Mouse (Mus musculus): ENCODE data around the gene Idua. TPM values are rescaled to one million over a fixed set of nuclear protein-coding genes. Genes with fewer than 3 reads are reported as not detected.

The Idua gene
- polyA plus RNA-seq, 1 experiment from 2014 or later: 5.7 TPM

DNA sequence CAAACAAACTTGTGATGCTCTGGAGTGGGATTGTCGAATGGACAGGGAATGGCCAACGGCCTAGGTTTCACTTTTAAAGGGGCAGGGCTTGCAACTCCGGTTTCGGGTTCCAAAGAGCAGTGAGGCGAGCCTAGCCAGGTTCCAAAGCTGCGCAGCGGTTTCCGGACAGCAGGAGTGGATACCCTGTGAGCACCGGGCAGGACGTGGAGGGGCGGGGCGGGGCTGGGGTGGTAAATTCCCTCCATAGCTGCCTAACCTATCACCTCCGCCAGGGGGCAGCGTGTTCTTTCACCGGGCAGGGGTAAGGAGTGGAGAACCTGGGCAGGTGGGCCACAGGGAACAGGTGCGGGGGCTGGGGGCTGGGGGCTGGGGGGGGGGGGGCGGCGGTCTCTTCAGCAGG lies 32.1 kb downstream of the Idua start, which contains the start of gene Fgfrl1:
Gene Fgfrl1, plus strand, starts transcription at position 112 of the 400 bp plus-strand sequence.
- no peaks in the 10 kb centered on the region for H3K9me3 ChIP-seq (replicated peaks; ENCODE audit: control insufficient read depth, low read length)
- H3K9ac ChIP-seq (ENCODE audit: low read length): peak within 1 kb of the TSS; percentile 17
- ATAC-seq: no peak
- DNase-seq (ENCODE audit: low spot score): no peak
- H3K4me2 ChIP-seq (ENCODE audit: low read length): peak within 1 kb of the TSS; percentile 89
- WGBS: 6% methylated on average over 16 of the region's 18 CpGs
- H3K4me1 ChIP-seq (ENCODE audit: control insufficient read depth, insufficient read depth, low read length): peaks cover 5% of the 10 kb centered on the region; the same call in 1 of the 2 replicates
- H3K27ac ChIP-seq (ENCODE audit: low read depth, low read length): no peak within 1 kb of the TSS
- peak within 1 kb of the TSS; percentile 63; the same call in 1 of the 2 replicates for H3K4me3 ChIP-seq (ENCODE audit: low read depth, low read length)
- H3K27me3 ChIP-seq (replicated peaks; ENCODE audit: control insufficient read depth, insufficient read depth, low read length): peaks cover 4% of the 10 kb centered on the region
- H3K36me3 ChIP-seq (ENCODE audit: control insufficient read depth, insufficient read depth, low read length): no peaks in the 10 kb centered on the region

DNA sequence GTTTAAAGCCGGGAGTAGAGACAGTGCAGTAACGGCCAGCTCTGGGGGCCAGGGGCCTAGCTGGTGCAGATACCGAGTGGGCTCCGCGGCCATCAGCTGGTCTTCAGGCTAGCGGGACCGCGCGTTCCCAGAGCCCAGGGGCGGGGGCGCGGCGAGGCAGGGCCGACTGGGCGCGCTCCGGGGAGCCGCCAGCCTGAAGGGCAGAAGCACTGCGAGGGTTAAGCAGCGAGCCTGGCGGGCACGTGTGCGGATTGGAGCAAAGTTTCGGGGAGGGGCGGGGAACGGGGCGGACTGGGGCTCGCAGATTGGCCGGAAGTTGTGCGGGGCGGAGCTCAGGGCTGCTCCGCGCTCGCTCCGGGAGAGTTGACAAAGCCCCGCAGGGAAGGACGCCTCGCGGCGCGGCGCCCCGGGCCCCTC lies 33.7 kb downstream of the Idua start:
- 1% methylated on average over 38 of the region's 43 CpGs for WGBS
- Histone ChIP-seq H3K4me1 (ENCODE audit: control insufficient read depth, insufficient read depth, low read length) (peaks cover 5% of the 10 kb centered on the region; the same call in 1 of the 2 replicates), H3K36me3 (ENCODE audit: control insufficient read depth, insufficient read depth, low read length) (no peaks in the 10 kb centered on the region), H3K27ac (ENCODE audit: low read depth, low read length) (no peak overlapping the region), H3K4me2 (ENCODE audit: low read length) (peak overlapping the region; percentile 89), H3K9ac (ENCODE audit: low read length) (peak overlapping the region; percentile 64), H3K9me3 (replicated peaks; ENCODE audit: control insufficient read depth, low read length) (no peaks in the 10 kb centered on the region), H3K4me3 (ENCODE audit: low read depth, low read length) (peak overlapping the region; percentile 63), H3K27me3 (replicated peaks; ENCODE audit: control insufficient read depth, insufficient read depth, low read length) (peaks cover 4% of the 10 kb centered on the region)
- DNase-seq (ENCODE audit: low spot score) (peak; percentile 96), ATAC-seq (peak; percentile 96)

DNA sequence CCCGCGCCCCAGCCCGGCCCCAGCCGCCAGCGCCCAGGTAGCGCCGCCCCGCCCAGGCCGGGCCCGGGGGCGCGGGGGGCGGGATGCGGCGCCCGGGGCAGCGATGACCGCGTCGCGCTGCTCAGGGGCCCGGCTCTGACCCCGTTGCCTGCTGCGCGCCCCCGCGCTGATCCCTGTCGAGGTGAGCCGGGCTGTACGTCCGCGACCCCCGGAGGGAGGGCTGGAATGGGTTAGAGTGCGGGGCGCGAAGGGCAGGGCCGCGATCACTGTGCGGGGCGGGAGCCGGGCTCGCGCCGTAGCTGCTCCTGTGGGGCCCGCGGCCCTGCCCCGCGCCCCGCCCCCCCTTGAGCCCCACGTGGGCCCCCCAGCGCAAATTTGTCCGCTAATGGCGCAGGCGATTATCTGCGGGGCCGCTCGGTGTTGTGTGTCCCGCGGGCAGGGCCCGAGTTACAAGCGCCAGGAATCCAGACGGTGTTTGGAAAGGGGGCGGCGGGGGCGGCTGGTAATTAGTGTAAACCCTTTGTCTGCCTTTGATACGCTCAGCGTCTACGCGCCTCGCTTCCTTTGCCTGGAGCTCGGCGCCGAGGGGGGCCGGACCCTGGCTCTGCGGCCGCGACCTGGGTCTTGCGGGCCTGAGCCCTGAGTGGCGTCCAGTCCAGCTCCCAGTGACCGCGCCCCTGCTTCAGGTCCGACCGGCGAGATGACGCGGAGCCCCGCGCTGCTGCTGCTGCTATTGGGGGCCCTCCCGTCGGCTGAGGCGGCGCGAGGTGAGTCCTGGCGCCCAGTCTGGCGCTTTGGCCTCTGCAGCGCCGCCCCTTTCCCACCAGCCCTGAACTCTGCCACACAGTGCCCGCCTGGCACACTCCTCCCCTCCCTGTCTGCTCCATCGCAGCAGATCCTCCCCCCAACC lies 34.5 kb downstream of the Idua start:
- Histone ChIP-seq H3K4me3 (ENCODE audit: low read depth, low read length) (peak overlapping the region; percentile 63), H3K27ac (ENCODE audit: low read depth, low read length) (0 out of 2 replicates have a peak overlapping the region, but pooled peaks have one; percentile 0), H3K27me3 (replicated peaks; ENCODE audit: control insufficient read depth, insufficient read depth, low read length) (peaks cover 4% of the 10 kb centered on the region), H3K9ac (ENCODE audit: low read length) (peak overlapping the region; percentile 64), H3K4me1 (ENCODE audit: control insufficient read depth, insufficient read depth, low read length) (peaks cover 5% of the 10 kb centered on the region; the same call in 1 of the 2 replicates), H3K9me3 (replicated peaks; ENCODE audit: control insufficient read depth, low read length) (no peaks in the 10 kb centered on the region), H3K36me3 (ENCODE audit: control insufficient read depth, insufficient read depth, low read length) (no peaks in the 10 kb centered on the region), H3K4me2 (ENCODE audit: low read length) (peak overlapping the region; percentile 89)
- DNase-seq (ENCODE audit: low spot score) (peak; percentile 35), ATAC-seq (peak; percentile 59)
- WGBS: under 1% methylated on average over 72 of the region's 99 CpGs

DNA sequence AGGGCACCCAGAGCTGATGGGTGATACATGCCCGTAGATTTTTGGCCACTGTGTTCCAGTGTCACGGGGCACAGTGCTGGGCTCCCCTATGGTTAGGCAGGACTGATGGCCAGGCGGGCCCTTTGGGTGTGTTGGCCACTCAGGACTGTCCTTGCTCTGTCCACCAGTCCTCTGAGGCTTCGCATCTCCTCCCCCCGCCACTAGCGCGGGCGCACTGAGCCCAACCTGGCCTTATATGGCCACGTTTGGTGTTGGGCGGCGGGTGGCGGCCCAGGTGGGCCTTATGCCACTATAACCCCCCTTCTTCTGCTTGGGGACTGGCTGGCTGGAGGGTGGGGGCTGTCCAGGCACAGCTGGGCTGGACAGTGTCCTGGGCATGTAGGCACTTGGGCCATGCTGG lies 35.7 kb downstream of the Idua start:
- H3K4me2 ChIP-seq (ENCODE audit: low read length): peak overlapping the region; percentile 89; the same call in 1 of the 2 replicates
- peaks cover 4% of the 10 kb centered on the region for H3K27me3 ChIP-seq (replicated peaks; ENCODE audit: control insufficient read depth, insufficient read depth, low read length)
- no peak overlapping the region for H3K4me3 ChIP-seq (ENCODE audit: low read depth, low read length)
- WGBS: 92% methylated on average over 12 of the region's 12 CpGs
- H3K27ac ChIP-seq (ENCODE audit: low read depth, low read length): no peak overlapping the region
- ATAC-seq (no peak), DNase-seq (ENCODE audit: low spot score) (no peak)
- no peaks in the 10 kb centered on the region for H3K9me3 ChIP-seq (replicated peaks; ENCODE audit: control insufficient read depth, low read length)
- no peaks in the 10 kb centered on the region for H3K36me3 ChIP-seq (ENCODE audit: control insufficient read depth, insufficient read depth, low read length)
- peaks cover 5% of the 10 kb centered on the region; the same call in 1 of the 2 replicates for H3K4me1 ChIP-seq (ENCODE audit: control insufficient read depth, insufficient read depth, low read length)
- H3K9ac ChIP-seq (ENCODE audit: low read length): no peak overlapping the region

DNA sequence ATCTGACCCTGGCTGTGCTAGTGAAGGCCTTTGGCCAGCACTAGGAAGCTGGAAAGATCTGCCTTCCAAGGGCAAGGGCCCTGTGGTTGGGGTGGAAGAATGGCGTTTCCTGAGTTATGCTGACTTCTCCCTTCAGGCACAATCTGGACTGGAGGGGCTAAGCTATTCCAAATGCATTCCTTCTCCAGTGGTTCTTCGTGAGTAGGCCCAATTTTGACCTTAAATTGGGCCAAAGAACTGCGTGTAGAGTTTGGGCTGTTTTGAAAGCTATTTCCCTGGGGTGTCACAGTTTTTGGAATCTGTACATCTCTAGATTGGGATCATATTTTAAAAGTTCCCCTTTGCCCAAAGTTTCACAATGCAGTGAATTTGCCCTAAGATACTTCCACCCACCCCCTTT lies 36.4 kb downstream of the Idua start:
- no peak overlapping the region for H3K4me3 ChIP-seq (ENCODE audit: low read depth, low read length)
- 75% methylated on average over 3 of the region's 3 CpGs for WGBS
- no peaks in the 10 kb centered on the region for H3K36me3 ChIP-seq (ENCODE audit: control insufficient read depth, insufficient read depth, low read length)
- ATAC-seq (no peak), DNase-seq (ENCODE audit: low spot score) (no peak)
- peaks cover 4% of the 10 kb centered on the region for H3K27me3 ChIP-seq (replicated peaks; ENCODE audit: control insufficient read depth, insufficient read depth, low read length)
- H3K9me3 ChIP-seq (replicated peaks; ENCODE audit: control insufficient read depth, low read length): no peaks in the 10 kb centered on the region
- no peak overlapping the region for H3K9ac ChIP-seq (ENCODE audit: low read length)
- peaks cover 5% of the 10 kb centered on the region; the same call in 1 of the 2 replicates for H3K4me1 ChIP-seq (ENCODE audit: control insufficient read depth, insufficient read depth, low read length)
- no peak overlapping the region for H3K27ac ChIP-seq (ENCODE audit: low read depth, low read length)
- no peak overlapping the region for H3K4me2 ChIP-seq (ENCODE audit: low read length)

DNA sequence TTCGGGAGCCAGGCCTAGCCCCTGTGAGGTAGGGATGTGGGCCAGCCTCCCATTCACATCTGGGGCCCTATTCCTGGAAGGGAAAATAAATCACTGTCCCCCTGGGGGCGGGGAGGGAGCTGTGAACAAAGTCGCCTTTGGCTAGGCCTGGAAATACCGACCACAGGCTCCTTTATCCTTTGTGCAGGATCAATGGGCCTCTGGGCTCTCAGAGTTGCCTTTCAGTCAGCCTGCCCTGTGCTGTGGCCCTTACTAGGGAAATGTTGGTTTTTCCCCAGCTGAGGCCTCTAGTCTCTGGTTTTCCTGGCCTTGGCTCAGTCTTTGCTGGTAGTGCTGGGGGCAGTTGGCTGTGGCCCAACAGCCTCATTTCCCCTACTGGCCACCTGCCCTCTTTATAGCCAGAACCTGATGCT lies 37.2 kb downstream of the Idua start:
- WGBS: 8% methylated on average over 4 of the region's 4 CpGs
- DNase-seq (ENCODE audit: low spot score): peak; percentile 56
- Histone ChIP-seq H3K27me3 (replicated peaks; ENCODE audit: control insufficient read depth, insufficient read depth, low read length) (peaks cover 4% of the 10 kb centered on the region), H3K9ac (ENCODE audit: low read length) (no peak overlapping the region), H3K27ac (ENCODE audit: low read depth, low read length) (0 out of 2 replicates have a peak overlapping the region, but pooled peaks have one; percentile 1), H3K9me3 (replicated peaks; ENCODE audit: control insufficient read depth, low read length) (no peaks in the 10 kb centered on the region), H3K36me3 (ENCODE audit: control insufficient read depth, insufficient read depth, low read length) (no peaks in the 10 kb centered on the region), H3K4me1 (ENCODE audit: control insufficient read depth, insufficient read depth, low read length) (peaks cover 5% of the 10 kb centered on the region; the same call in 1 of the 2 replicates), H3K4me3 (ENCODE audit: low read depth, low read length) (no peak overlapping the region), H3K4me2 (ENCODE audit: low read length) (no peak overlapping the region)
- no peak for ATAC-seq

DNA sequence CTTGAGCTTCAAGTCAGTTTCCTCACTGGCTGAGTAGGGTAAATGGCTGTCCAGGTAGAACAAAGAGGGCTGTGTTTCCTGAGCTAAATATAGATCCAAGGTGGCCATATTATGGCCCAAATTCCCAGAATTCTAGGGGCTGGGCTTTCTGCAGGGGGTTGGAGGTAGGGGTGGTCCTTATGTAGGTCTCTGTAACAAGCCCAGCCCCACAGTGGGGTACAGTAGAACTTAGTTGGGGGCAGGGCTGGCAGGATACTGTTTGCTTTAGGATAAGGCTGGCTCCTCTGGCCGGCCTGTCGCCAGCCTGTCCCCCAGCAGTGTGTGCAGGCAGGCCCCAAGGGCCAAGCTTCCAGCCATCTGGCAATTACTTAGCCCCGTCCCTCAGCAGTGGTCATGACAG lies 40.2 kb downstream of the Idua start:
- Histone ChIP-seq H3K27me3 (replicated peaks; ENCODE audit: control insufficient read depth, insufficient read depth, low read length) (no peaks in the 10 kb centered on the region), H3K4me3 (ENCODE audit: low read depth, low read length) (no peak overlapping the region), H3K36me3 (ENCODE audit: control insufficient read depth, insufficient read depth, low read length) (peaks cover 10% of the 10 kb centered on the region), H3K4me2 (ENCODE audit: low read length) (no peak overlapping the region), H3K27ac (ENCODE audit: low read depth, low read length) (no peak overlapping the region), H3K9ac (ENCODE audit: low read length) (no peak overlapping the region), H3K9me3 (replicated peaks; ENCODE audit: control insufficient read depth, low read length) (no peaks in the 10 kb centered on the region), H3K4me1 (ENCODE audit: control insufficient read depth, insufficient read depth, low read length) (0 out of 2 replicates have a peak, but pooled peaks cover 1% of the 10 kb centered on the region)
- DNase-seq (ENCODE audit: low spot score) (no peak), ATAC-seq (no peak)
- WGBS: 76% methylated on average over 3 of the region's 3 CpGs

DNA sequence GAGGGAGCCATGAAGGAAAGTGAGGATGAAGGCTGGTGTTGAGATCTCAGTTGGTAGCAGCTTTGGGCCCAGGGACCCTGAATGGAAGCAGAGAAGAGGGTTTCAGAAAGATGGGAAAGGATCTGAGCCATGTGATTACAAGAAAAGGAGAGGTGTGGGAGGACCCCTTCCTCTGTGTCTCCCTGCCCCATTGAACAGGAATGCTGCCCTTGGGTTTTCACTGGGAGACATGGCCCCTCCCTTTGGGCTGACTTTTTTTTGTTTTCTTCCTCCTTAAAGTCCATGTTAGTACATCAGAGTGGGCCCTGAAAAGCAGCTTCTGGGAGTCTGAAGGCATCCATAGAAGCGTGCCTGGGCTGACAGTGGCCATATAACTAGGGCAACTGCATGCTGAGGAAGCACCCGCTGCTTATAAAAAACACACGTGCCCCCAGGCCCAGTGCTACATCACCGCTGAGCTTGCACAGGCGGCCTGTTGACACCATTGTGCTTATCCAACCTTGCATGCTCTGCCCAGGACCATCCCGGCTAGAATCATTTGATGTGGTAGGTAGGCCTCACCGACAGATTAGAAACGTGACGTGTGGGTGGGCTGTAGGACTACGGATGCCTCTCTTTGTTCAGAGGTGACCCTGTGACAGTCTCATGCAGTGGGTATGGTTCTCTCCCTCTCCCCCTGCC lies 41.4 kb downstream of the Idua start:
- H3K36me3 ChIP-seq (ENCODE audit: control insufficient read depth, insufficient read depth, low read length): peaks cover 21% of the 10 kb centered on the region
- WGBS: 71% methylated on average over 10 of the region's 10 CpGs
- no peaks in the 10 kb centered on the region for H3K27me3 ChIP-seq (replicated peaks; ENCODE audit: control insufficient read depth, insufficient read depth, low read length)
- no peak overlapping the region for H3K4me2 ChIP-seq (ENCODE audit: low read length)
- ATAC-seq (no peak), DNase-seq (ENCODE audit: low spot score) (no peak)
- H3K27ac ChIP-seq (ENCODE audit: low read depth, low read length): no peak overlapping the region
- H3K4me1 ChIP-seq (ENCODE audit: control insufficient read depth, insufficient read depth, low read length): no peaks in the 10 kb centered on the region
- no peaks in the 10 kb centered on the region for H3K9me3 ChIP-seq (replicated peaks; ENCODE audit: control insufficient read depth, low read length)
- no peak overlapping the region for H3K4me3 ChIP-seq (ENCODE audit: low read depth, low read length)
- H3K9ac ChIP-seq (ENCODE audit: low read length): no peak overlapping the region

Data from forebrain, embryonic 14.5 days (tissue).